Mouse (Mus musculus) ES-Bruce4 (cell line): ENCODE measurements around the gene Sntg2.

ENCODE experiments used
- CTCF ChIP-seq: IDR thresholded peaks from one replicate; pipeline ENCODE4 v1.8.1; 2011; ENCODE audit warnings: low read depth, low read length
- POLR2A ChIP-seq: IDR thresholded peaks from one replicate; pipeline ENCODE4 v1.8.1; 2011; ENCODE audit warnings: low read length; ENCODE audit not compliant: insufficient read depth

DNA sequence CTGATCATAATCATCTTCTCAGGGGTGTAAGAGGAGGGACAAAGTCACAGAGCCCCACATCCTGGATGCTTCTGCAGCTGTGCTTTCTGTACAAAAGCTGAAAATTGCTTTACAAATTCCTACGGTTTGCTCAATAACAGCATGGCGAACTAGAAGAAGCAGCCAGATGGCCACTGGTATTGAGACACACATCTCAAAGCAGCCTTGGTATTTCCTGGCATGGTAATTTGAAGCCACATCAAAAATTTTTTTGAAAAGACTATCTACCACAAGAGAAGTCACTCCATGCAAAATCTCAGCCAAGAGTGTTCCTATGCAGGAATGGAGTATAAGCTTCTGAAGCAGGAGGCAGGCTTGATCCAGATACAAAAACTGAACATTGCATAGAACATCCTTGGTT is 195.6 kb downstream of the Sntg2 start:
- no peak for TF ChIP-seq CTCF
- no peak for TF ChIP-seq POLR2A
